Mouse (Mus musculus) gastrocnemius, adult 18-20 months (tissue): ENCODE results near the gene Shank3. TPM values are rescaled to one million over a fixed set of nuclear protein-coding genes. Genes with fewer than 3 reads are reported as not detected.

Experiments
- DNase-seq: peaks from one replicate; pipeline ENCODE4 v3.0.0; 2021; ENCODE audit warnings: low spot score
- total RNA-seq, 2 experiments: library from RNA; stranded (reverse); gene quantifications; 2 replicates each; pipeline ENCODE4 v1.2.3; 2021

The Shank3 gene
- total RNA-seq, 2 experiments from 2014 or later, result 8.9 to 12.6 TPM

DNA sequence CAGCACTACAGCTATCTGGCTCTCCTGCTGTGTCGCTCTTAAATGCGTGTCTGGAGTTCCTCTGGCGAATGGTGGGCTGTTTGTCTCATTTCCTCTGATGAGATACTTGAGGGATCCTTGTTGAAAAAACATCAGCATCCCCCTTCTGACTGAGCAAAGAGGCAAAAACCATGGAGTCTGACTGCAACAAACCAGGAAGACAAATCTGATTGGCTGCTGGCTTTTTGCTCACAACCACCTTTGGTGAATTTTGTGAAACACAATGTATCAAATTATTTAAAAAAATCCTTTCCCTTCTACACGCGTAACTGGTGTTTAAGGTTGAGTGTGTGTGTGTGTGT is 23.0 kb upstream of the Shank3 start:
- DNase-seq, result no peak

DNA sequence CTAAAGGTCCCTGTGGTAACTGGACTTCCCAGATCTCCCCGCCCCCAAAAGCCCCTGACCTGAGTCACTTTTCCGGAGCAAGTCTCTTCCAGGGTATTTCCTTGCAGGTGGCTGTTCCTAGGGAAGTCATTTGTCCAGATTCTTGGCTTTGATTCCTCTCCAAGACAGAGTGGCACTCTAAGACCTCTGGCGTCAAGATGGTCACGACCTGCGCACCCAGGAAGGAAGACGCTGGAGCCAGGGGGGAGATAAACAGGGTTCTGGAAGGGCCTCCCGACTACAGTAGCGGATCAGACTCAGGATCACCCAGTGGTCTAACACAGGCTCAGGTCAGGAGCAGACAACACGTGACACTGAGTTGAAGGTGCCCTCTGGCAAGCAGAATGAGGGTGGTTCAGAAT is 22.3 kb upstream of the Shank3 start, which contains the start of gene Arsa:
Arsa (minus strand) TSS at position 335 of the 401 bp plus-strand sequence.
- DNase-seq, result no peak

- DNase-seq, result no peak
These were observed 21.6 kb upstream of the Shank3 start for GRCm38 (mm10) chr15:89477806-89478205.

GRCm38 (mm10) chr15:89478622-89479021 is 20.8 kb upstream of the Shank3 start:
- DNase-seq, result no peak

GRCm38 (mm10) chr15:89480584-89480983 is 18.8 kb upstream of the Shank3 start:
- peak; percentile 65 for DNase-seq

DNA sequence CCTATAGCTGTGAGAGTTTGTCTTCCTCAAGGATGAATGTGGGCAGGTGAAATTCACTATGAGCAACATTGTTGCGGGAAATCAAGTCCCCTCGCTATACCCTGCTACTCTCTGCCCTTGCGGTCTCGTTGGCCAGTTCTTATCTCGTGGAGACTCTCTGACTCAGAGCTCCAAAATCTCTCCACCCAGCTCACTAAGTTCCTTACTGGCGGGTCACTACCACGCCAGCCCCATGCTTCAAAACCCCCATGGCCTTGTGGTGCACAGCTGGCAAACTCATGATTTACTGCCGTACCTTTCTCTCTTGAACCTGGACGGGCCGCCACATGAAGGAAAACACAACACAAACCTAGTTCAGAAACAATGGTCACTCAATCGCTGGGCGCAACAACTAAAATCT is 11.2 kb upstream of the Shank3 start:
- no peak for DNase-seq

GRCm38 (mm10) chr15:89488611-89489117 is 10.8 kb upstream of the Shank3 start:
- no peak for DNase-seq

DNA sequence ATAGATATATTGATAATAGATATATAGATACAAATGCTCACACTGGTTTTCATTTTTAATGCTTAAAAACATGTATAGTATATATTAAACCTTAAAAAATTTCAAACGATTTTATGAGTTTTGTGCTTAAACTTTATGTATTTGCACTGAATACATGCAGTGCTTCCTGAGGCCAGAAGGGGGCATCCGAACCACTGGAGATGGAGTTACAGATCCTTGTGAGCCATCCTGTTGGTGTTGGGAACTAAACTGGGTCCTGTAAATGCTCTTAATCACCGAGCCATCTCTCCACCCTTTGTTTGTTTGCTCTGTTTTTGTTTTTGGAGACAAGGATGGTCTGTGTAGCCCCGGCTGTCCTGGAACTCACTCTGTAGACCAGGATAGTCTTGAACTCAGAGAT is 4.5 kb upstream of the Shank3 start:
- DNase-seq, result no peak

DNA sequence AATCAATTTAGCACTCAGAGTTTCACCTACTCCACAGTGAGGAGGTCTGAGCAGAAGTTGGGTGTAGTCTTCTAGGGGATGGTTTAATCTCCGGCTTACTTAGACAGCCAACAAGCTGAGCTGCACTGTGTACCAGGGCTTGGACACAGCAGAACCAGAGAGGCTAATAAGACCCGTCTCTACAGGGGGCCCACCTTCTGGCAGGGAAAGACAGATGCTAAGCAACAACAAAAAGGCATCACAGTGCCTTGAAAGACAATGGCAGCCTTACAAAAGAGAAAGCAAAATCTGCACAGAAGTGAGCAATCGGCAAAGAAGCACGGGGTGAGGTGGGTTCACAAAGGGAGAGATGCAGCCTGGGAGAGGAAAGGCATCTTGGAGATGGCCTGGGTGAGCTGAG is 3.3 kb upstream of the Shank3 start:
- no peak for DNase-seq

GRCm38 (mm10) chr15:89496841-89497240 is 2.6 kb upstream of the Shank3 start:
- no peak for DNase-seq

- peak; percentile 53 for DNase-seq
These were observed 1.9 kb upstream of the Shank3 start for GRCm38 (mm10) chr15:89497391-89498048.

DNA sequence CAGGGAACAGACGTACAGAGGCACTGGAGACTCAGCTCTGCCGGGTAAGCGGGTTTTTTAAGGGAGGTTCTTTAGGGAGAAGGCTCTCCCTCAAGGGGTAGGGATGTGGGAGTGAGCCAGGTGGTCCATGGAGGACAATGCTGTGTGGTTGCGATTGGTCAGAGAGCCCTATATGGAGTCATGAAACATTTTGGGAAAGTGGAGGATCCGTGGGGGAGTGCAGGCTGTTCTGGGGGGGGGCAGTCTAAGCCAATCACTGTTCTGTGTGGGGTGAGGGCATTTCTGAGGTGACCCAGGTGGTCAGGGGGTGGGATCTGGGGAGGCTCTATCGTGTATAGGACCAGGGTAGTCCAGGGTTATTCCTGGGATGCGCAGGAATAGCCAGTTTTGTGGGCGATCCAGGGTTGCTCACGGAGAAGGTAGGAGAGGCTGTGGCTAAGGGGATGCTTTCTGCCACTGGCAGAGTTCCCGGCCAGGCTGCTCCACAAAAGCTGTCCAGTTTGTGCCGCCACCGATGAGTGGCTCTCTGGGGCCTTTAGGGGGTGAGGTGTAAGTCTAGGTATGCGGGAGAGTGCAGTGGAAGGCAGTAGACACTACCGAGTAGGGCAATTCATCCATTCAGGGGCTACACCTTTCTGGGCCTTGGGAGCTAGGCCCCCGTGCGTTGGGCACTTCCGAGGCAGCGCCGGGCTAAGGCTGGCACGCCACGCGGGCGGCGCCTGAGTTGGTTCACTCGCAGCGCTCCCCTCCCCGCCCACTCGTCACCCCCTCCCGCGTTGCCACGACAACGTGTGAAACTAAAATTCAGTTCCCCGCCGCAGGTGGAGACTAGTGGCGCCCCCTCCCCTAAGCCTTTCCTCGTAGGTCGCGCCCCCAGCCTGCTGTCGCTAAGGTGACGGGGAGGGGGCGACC is 1.1 kb upstream of the Shank3 start:
- DNase-seq, result no peak

- DNase-seq, result no peak
These were observed 379 bp downstream of the Shank3 start for GRCm38 (mm10) chr15:89499784-89500220.

- DNase-seq, result no peak
These were observed 883 bp downstream of the Shank3 start for GRCm38 (mm10) chr15:89500221-89500791.

DNA sequence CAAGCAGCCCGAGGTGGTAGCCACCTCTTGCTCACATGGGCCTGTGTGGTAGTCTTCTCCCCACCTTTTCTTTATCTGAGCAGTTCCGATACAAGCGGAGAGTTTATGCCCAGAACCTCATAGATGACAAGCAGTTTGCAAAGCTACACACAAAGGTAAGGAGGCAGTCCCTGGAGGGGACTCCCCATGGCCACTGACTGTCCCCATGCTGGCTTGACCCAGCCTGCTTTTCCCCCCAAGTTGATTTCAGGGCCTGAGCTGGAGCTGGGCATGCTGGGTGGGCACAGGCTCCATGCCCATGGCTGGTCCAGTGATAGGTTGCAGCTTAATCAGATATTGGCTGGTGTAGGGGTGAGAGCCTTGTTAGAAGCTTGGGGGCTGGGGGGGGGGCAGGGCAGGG is 1.9 kb downstream of the Shank3 start:
- no peak for DNase-seq

DNA sequence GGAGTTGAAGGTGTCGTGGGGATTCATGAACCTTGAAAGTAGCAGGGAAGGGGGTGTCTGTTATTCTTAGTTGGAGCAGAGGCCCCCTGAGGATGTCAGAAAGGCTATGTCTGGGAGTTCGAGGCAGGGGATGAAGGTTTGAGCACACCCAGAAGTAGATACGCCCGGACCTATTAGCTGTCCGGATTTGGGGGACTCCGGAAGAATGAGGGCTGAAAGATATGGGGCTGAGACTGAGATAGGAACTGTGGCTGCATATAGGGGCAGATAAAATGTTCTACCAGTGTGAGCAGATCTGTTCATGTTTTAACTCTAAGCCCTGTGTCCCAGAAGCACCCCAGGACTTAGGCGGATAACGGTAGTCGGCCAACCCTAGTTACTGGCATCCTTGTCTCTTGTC is 5.4 kb downstream of the Shank3 start:
- DNase-seq, result no peak

- DNase-seq, result no peak
These were observed 8.3 kb downstream of the Shank3 start for GRCm38 (mm10) chr15:89507751-89508150.

GRCm38 (mm10) chr15:89512679-89513078 is 13.3 kb downstream of the Shank3 start:
- no peak for DNase-seq

GRCm38 (mm10) chr15:89521951-89522350 is 22.5 kb downstream of the Shank3 start:
- no peak for DNase-seq

DNA sequence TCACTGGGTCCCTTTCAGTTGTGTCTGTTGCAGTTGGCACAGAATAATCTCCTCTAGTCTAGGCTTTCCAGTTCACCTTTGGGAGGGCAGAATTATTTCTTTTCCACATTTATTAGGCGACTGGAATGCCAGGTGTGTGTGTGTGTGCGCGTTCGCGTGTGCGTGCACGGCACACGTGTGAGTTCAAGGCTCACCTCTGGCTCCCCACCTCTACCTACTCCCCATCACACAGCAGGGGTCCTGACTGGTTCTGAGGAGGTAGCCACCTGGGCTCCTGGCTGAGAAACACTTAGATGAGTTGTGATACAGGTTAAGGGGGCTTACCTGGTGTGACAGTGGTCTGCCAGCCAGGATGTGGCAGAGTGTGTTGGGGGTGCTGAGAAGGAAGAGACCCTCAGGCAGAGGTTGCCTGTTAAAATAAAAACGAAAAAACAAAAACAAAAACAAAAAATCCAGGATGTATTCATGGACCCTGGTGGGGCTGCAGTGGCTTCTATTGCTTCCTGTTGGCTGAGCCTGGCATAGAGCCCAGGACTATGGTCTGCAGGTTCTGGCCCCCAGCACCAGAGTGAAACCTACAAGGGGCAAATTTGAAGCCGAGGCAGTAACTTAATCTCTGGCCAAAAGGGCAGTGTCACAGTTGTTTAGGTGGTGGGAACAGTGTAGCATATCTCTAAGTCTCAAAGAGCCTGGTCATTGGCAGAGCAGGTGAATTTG is 23.3 kb downstream of the Shank3 start:
- DNase-seq, result no peak

- DNase-seq, result no peak
These were observed 23.9 kb downstream of the Shank3 start for GRCm38 (mm10) chr15:89523283-89523832.
